Mouse (Mus musculus) heart, embryonic 11.5 days (tissue): ENCODE measurements at regions not wholly inside any gene's neighbourhood (a gene's known extent, or its start where the extent isn't known, plus 50 kb on each side); places are given as distances from the start of the nearest gene placed in this dataset.

Experiments used
- ATAC-seq: fragments of 200-750 bp; cut with Nextera tagmentation; replicated peaks from 2 replicates; pipeline ENCODE4 v1.8.0; 2017; ENCODE audit warnings: moderate library complexity; ENCODE audit not compliant: insufficient number of reproducible peaks, low FRiP score, low TSS enrichment
- H3K27ac ChIP-seq: fragments of 300-500 bp; sonication (generic); 2 replicates; pipeline ENCODE4 v1.5.1; 2014; ENCODE audit warnings: mild to moderate bottlenecking, low read depth, low read length
- H3K27me3 ChIP-seq: fragments of 300-500 bp; sonication (generic); 2 replicates; pipeline ENCODE4 v1.6.1; 2014; ENCODE audit warnings: mild to moderate bottlenecking, low read length, mixed read lengths; ENCODE audit not compliant: control insufficient read depth, insufficient read depth
- H3K36me3 ChIP-seq: fragments of 300-500 bp; sonication (generic); 2 replicates; pipeline ENCODE4 v1.6.1; 2014; ENCODE audit warnings: mild to moderate bottlenecking, low read length, moderate library complexity, mixed read lengths; ENCODE audit not compliant: control insufficient read depth, insufficient read depth
- H3K4me1 ChIP-seq: fragments of 300-500 bp; sonication (generic); 2 replicates; pipeline ENCODE4 v1.6.1; 2014; ENCODE audit warnings: low read length; ENCODE audit not compliant: control insufficient read depth, insufficient read depth
- H3K4me2 ChIP-seq: fragments of 300-500 bp; sonication (generic); 2 replicates; pipeline ENCODE4 v1.6.1; 2014; ENCODE audit warnings: mild to moderate bottlenecking, moderate library complexity
- H3K4me3 ChIP-seq: fragments of 300-500 bp; sonication (generic); 2 replicates; pipeline ENCODE4 v1.5.1; 2014; ENCODE audit warnings: low read depth, low read length
- H3K9ac ChIP-seq: fragments of 300-500 bp; sonication (generic); 2 replicates; pipeline ENCODE4 v1.6.1; 2014; ENCODE audit warnings: mild to moderate bottlenecking, low read depth, low read length, moderate library complexity
- H3K9me3 ChIP-seq: fragments of 300-500 bp; sonication (generic); replicated peaks from 2 replicates; pipeline ENCODE4 v1.6.1; 2016; ENCODE audit warnings: low read length; ENCODE audit not compliant: control insufficient read depth
- WGBS: fragments of 180-500 bp; shearing (Covaris S2); extraction: QIAGEN DNeasy Blood & Tissue Kit; methylation state at CpG from one replicate; pipeline ENCODE4 v1.1.7; 2014; ENCODE audit not compliant: insufficient replicate concordance; 5-methylcytosine and 5-hydroxymethylcytosine counted together

GRCm38 (mm10) chr3:41444243-41444753 lies 111.2 kb upstream of the Jade1 start:
- Histone ChIP-seq H3K4me1 (no peaks in the 10 kb centered on the region), H3K9ac (no peak overlapping the region), H3K9me3 (no peaks in the 10 kb centered on the region), H3K27me3 (no peaks in the 10 kb centered on the region), H3K4me2 (no peak overlapping the region), H3K27ac (no peak overlapping the region), H3K36me3 (no peaks in the 10 kb centered on the region), H3K4me3 (no peak overlapping the region)
- 74% methylated on average over 9 of the region's 9 CpGs for WGBS
- no peak for ATAC-seq

DNA sequence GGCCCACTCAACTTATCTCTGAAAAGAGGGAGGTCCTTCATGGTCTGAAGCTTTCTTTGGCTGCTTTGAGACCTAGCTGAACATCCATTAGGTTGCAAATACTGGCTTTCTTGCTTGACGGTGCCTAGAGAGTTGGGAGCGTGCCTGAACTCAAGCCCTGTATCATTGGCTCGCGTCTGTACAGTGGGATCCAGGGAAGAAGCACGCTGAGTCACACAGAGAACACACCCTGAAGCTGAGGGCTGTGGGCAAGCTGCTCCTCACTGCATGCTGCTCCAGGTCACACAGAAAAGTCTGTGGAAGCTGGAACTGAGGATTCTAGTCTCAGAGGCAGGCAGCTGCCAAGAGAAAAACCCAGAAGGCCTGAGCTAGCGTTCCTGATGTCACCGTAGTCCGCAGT lies 119.3 kb upstream of the Jade1 start:
- 80% methylated on average over 8 of the region's 8 CpGs for WGBS
- no peak for ATAC-seq
- Histone ChIP-seq H3K4me3 (no peak overlapping the region), H3K9me3 (no peaks in the 10 kb centered on the region), H3K27ac (no peak overlapping the region), H3K4me1 (no peaks in the 10 kb centered on the region), H3K9ac (no peak overlapping the region), H3K36me3 (no peaks in the 10 kb centered on the region), H3K4me2 (no peak overlapping the region), H3K27me3 (no peaks in the 10 kb centered on the region)

GRCm38 (mm10) chr3:41433106-41433505 lies 122.4 kb upstream of the Jade1 start:
- H3K36me3 ChIP-seq, result no peaks in the 10 kb centered on the region
- no peaks in the 10 kb centered on the region for H3K27me3 ChIP-seq
- H3K9ac ChIP-seq, result no peak overlapping the region
- ATAC-seq, result no peak
- no peak overlapping the region for H3K4me3 ChIP-seq
- WGBS, result 65% methylated on average over 3 of the region's 3 CpGs
- H3K9me3 ChIP-seq, result no peaks in the 10 kb centered on the region
- H3K4me2 ChIP-seq, result no peak overlapping the region
- H3K27ac ChIP-seq, result no peak overlapping the region
- no peaks in the 10 kb centered on the region for H3K4me1 ChIP-seq

DNA sequence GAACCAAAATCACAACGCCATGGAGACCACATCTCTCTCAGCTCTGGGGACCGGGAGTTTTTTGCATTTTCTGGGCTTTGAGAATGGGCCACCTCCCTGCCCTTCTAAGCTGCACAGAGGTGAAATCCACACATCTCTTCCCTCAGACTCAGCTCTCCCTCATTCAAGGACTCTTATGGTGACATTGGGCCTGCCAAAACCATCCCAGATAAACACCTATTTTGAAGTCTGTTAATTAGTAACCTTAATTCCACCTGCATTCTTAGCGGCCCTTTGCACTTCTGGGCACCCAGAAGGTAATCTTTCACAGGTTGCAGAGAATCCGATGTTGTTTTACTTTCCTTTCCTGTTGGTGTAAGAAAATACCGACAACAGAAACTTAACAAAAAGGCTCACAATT lies 123.2 kb upstream of the Jade1 start:
- Histone ChIP-seq H3K9ac (no peak overlapping the region), H3K9me3 (no peaks in the 10 kb centered on the region), H3K36me3 (no peaks in the 10 kb centered on the region), H3K4me1 (no peaks in the 10 kb centered on the region), H3K27ac (no peak overlapping the region), H3K4me2 (no peak overlapping the region), H3K4me3 (no peak overlapping the region), H3K27me3 (no peaks in the 10 kb centered on the region)
- ATAC-seq, result no peak
- WGBS, result 70% methylated on average over 5 of the region's 5 CpGs

GRCm38 (mm10) chr3:41430191-41430590 lies 125.3 kb upstream of the Jade1 start:
- WGBS, result 45% methylated on average over 3 of the region's 3 CpGs
- Histone ChIP-seq H3K36me3 (no peaks in the 10 kb centered on the region), H3K4me2 (no peak overlapping the region), H3K27me3 (no peaks in the 10 kb centered on the region), H3K4me3 (no peak overlapping the region), H3K4me1 (peaks cover 3% of the 10 kb centered on the region; the same call in 1 of the 2 replicates), H3K9ac (no peak overlapping the region), H3K27ac (no peak overlapping the region), H3K9me3 (no peaks in the 10 kb centered on the region)
- no peak for ATAC-seq

- WGBS, result 78% methylated on average over 3 of the region's 3 CpGs
- Histone ChIP-seq H3K27ac (no peak overlapping the region), H3K36me3 (no peaks in the 10 kb centered on the region)
Observed at GRCm38 (mm10) chr3:41426946-41427345, 128.6 kb upstream of the Jade1 start.

DNA sequence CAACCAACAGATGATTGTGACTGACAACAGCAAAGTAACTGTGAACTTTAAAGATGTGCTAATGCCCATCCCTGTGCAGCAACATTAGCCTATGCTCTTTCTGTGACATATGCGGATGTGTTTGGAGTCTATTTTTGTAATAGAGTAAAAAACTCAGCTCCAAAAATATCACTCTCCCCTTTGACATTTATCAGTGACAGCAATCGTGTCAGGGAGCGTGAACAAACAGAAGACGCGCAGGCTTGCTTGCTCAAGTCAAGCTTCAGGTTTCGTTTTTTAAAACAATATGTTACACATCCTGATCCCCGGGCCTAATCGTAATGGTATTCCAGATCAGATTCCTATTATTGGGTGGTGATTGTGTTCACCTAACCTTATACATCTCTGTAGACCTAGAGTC lies 129.7 kb upstream of the Jade1 start:
- H3K36me3 ChIP-seq, result no peaks in the 10 kb centered on the region
- no peak overlapping the region for H3K9ac ChIP-seq
- H3K4me2 ChIP-seq, result no peak overlapping the region
- WGBS, result 62% methylated on average over 8 of the region's 8 CpGs
- no peak overlapping the region for H3K27ac ChIP-seq
- H3K27me3 ChIP-seq, result no peaks in the 10 kb centered on the region
- peaks cover 13% of the 10 kb centered on the region; the same call in 1 of the 2 replicates for H3K4me1 ChIP-seq
- no peak overlapping the region for H3K4me3 ChIP-seq
- ATAC-seq, result no peak
- H3K9me3 ChIP-seq, result no peaks in the 10 kb centered on the region

More at GRCm38 (mm10) chr3:41426946-41427345, 128.6 kb upstream of the Jade1 start:
- Histone ChIP-seq H3K4me1 (peaks cover 13% of the 10 kb centered on the region; the same call in 1 of the 2 replicates), H3K9me3 (no peaks in the 10 kb centered on the region), H3K27me3 (no peaks in the 10 kb centered on the region), H3K4me3 (no peak overlapping the region), H3K4me2 (no peak overlapping the region), H3K9ac (no peak overlapping the region)
- ATAC-seq, result no peak

GRCm38 (mm10) chr3:41424142-41424939 lies 131.2 kb upstream of the Jade1 start:
- Histone ChIP-seq H3K4me2 (no peak overlapping the region), H3K4me3 (no peak overlapping the region), H3K4me1 (peaks cover 13% of the 10 kb centered on the region; the same call in 1 of the 2 replicates), H3K36me3 (no peaks in the 10 kb centered on the region), H3K27me3 (no peaks in the 10 kb centered on the region), H3K9me3 (no peaks in the 10 kb centered on the region), H3K9ac (no peak overlapping the region), H3K27ac (no peak overlapping the region)
- 16% methylated on average over 10 of the region's 10 CpGs for WGBS
- ATAC-seq, result no peak; the same call in 1 of the 2 replicates

DNA sequence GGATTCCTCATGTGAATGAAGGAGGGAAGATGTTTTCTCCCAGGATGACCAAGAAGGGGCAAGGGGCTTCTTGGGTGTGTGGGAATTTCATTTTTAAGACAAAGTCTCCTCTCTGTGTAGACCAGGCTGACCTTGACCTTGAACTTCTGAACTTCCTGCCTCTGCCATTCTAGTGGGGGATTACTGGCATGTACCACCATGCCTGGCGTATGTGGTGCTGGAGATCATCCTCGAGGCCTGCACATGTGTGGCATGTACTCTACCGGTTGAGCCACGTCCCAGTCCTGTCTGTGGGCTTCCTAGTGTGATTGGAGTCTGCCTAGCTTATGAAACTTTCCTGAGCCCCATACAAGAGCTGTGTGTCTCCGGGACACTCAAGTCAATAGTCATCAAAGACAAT lies 131.9 kb upstream of the Jade1 start:
- no peak for ATAC-seq
- Histone ChIP-seq H3K4me1 (peaks cover 13% of the 10 kb centered on the region; the same call in 1 of the 2 replicates), H3K9me3 (no peaks in the 10 kb centered on the region), H3K4me2 (no peak overlapping the region), H3K4me3 (no peak overlapping the region), H3K27me3 (no peaks in the 10 kb centered on the region), H3K27ac (no peak overlapping the region), H3K36me3 (no peaks in the 10 kb centered on the region), H3K9ac (no peak overlapping the region)
- WGBS, result 54% methylated on average over 5 of the region's 5 CpGs
